Mouse (Mus musculus): Measurements from ENCODE around the gene Ptk7. TPM values are rescaled to one million over a fixed set of nuclear protein-coding genes. Genes with fewer than 3 reads are reported as not detected.
A peak's percentile ranks its signal among the peaks of the same experiment; 100 is the strongest.

Gene Ptk7
- polyA plus RNA-seq, 1 experiment from 2014 or later = 58.5 TPM

GRCm38 (mm10) chr17:46647279-46647678, 18.0 kb upstream of the Ptk7 start:
- Histone ChIP-seq H3K27ac (ENCODE audit: low read depth, low read length) (no peak overlapping the region), H3K4me3 (ENCODE audit: low read length) (peak overlapping the region; percentile 75; the same call in 1 of the 2 replicates), H3K36me3 (ENCODE audit: control insufficient read depth, insufficient read depth, low read length) (peaks cover 15% of the 10 kb centered on the region; the same call in 1 of the 2 replicates), H3K4me2 (replicated peaks; ENCODE audit: low read depth, low read length) (peak overlapping the region; percentile 89; the same call in 1 of the 2 replicates), H3K4me1 (ENCODE audit: control insufficient read depth, insufficient read depth, low read length) (peaks cover 33% of the 10 kb centered on the region), H3K27me3 (ENCODE audit: control insufficient read depth, insufficient read depth, low read length) (no peaks in the 10 kb centered on the region), H3K9me3 (ENCODE audit: control insufficient read depth, low read length) (no peaks in the 10 kb centered on the region), H3K9ac (ENCODE audit: low read depth, low read length) (no peak overlapping the region)
- WGBS = 97% methylated on average over 7 of the region's 7 CpGs
- no peak for ATAC-seq (ENCODE audit: low FRiP score, low TSS enrichment)

- H3K4me3 ChIP-seq (ENCODE audit: low read length) = peak overlapping the region; percentile 75
- WGBS = under 1% methylated on average over 19 of the region's 19 CpGs
- H3K27ac ChIP-seq (ENCODE audit: low read depth, low read length) = peak overlapping the region; percentile 70; the same call in 1 of the 2 replicates
- H3K4me1 ChIP-seq (ENCODE audit: control insufficient read depth, insufficient read depth, low read length) = peaks cover 23% of the 10 kb centered on the region
- no peaks in the 10 kb centered on the region for H3K9me3 ChIP-seq (ENCODE audit: control insufficient read depth, low read length)
- H3K4me2 ChIP-seq (replicated peaks; ENCODE audit: low read depth, low read length) = peak overlapping the region; percentile 89
- peak overlapping the region; percentile 81 for H3K9ac ChIP-seq (ENCODE audit: low read depth, low read length)
- peaks cover 19% of the 10 kb centered on the region; the same call in 1 of the 2 replicates for H3K36me3 ChIP-seq (ENCODE audit: control insufficient read depth, insufficient read depth, low read length)
- no peak; the same call in 1 of the 2 replicates for ATAC-seq (ENCODE audit: low FRiP score, low TSS enrichment)
- no peaks in the 10 kb centered on the region for H3K27me3 ChIP-seq (ENCODE audit: control insufficient read depth, insufficient read depth, low read length)
Observed at GRCm38 (mm10) chr17:46646322-46646662, 17.0 kb upstream of the Ptk7 start.

DNA sequence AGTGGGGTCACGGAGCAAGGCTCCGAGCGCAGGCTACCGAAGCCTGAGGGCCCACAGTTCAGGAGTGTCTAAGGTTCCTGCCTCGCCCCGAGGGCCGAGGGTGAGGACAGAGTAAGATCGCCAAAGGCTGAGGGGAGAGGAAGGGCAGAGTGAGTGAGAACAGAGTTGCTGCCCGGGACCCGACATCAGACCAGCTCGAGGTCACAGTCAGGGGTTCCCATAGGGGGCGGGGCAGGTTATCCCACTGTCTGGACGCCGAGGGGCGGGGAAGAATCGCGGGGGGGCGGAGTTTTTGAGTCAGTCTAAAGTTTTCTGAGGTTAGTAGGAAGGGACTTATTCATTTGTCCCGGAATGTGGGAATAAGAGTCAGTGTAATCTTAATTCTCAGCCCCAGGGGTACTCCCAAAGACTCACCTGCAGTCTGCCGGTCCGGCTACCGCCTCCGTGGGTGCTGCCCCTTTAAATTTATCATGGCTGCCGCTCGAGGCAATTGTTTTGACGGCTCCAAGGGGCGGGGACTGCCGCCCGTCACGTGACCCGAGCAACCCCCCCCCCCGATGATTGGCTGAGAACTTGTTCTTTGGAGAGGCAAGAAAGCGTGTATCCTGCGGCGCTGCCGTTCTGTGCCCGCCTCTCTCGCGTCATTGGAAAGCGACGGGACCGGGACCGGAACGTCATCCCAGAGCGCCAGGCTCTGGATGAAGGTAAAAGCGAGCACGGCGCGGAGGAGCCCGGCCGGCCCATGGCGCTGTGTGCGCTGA, 16.4 kb upstream of the Ptk7 start, which contains the start of the genes Klc4 and Mrpl2:
Gene Klc4 (minus strand): TSS at position 462 of the 761 bp plus-strand sequence.
Gene Mrpl2 (plus strand): TSS at position 669 of the 761 bp plus-strand sequence.
- H3K4me2 ChIP-seq (replicated peaks; ENCODE audit: low read depth, low read length) = peak within 1 kb of the TSS; percentile 95
- WGBS = 1% methylated on average over 53 of the region's 53 CpGs
- H3K36me3 ChIP-seq (ENCODE audit: control insufficient read depth, insufficient read depth, low read length) = peaks cover 23% of the 10 kb centered on the region; the same call in 1 of the 2 replicates
- H3K4me1 ChIP-seq (ENCODE audit: control insufficient read depth, insufficient read depth, low read length) = peaks cover 19% of the 10 kb centered on the region
- H3K27ac ChIP-seq (ENCODE audit: low read depth, low read length) = peak within 1 kb of the TSS; percentile 76
- H3K9ac ChIP-seq (ENCODE audit: low read depth, low read length) = peak within 1 kb of the TSS; percentile 81
- peak within 1 kb of the TSS; percentile 75 for H3K4me3 ChIP-seq (ENCODE audit: low read length)
- H3K27me3 ChIP-seq (ENCODE audit: control insufficient read depth, insufficient read depth, low read length) = no peaks in the 10 kb centered on the region
- no peaks in the 10 kb centered on the region for H3K9me3 ChIP-seq (ENCODE audit: control insufficient read depth, low read length)
- peak; percentile 69 for ATAC-seq (ENCODE audit: low FRiP score, low TSS enrichment)

- no peak for ATAC-seq (ENCODE audit: low FRiP score, low TSS enrichment)
- H3K9ac ChIP-seq (ENCODE audit: low read depth, low read length) = peak overlapping the region; percentile 81
- H3K27ac ChIP-seq (ENCODE audit: low read depth, low read length) = peak overlapping the region; percentile 76
- no peaks in the 10 kb centered on the region for H3K9me3 ChIP-seq (ENCODE audit: control insufficient read depth, low read length)
- H3K4me3 ChIP-seq (ENCODE audit: low read length) = peak overlapping the region; percentile 75
- H3K4me1 ChIP-seq (ENCODE audit: control insufficient read depth, insufficient read depth, low read length) = peaks cover 19% of the 10 kb centered on the region
- H3K27me3 ChIP-seq (ENCODE audit: control insufficient read depth, insufficient read depth, low read length) = no peaks in the 10 kb centered on the region
- WGBS = 7% methylated on average over 11 of the region's 11 CpGs
- H3K36me3 ChIP-seq (ENCODE audit: control insufficient read depth, insufficient read depth, low read length) = peaks cover 29% of the 10 kb centered on the region; the same call in 1 of the 2 replicates
- H3K4me2 ChIP-seq (replicated peaks; ENCODE audit: low read depth, low read length) = peak overlapping the region; percentile 95
Observed at GRCm38 (mm10) chr17:46644916-46645475, 15.7 kb upstream of the Ptk7 start.

DNA sequence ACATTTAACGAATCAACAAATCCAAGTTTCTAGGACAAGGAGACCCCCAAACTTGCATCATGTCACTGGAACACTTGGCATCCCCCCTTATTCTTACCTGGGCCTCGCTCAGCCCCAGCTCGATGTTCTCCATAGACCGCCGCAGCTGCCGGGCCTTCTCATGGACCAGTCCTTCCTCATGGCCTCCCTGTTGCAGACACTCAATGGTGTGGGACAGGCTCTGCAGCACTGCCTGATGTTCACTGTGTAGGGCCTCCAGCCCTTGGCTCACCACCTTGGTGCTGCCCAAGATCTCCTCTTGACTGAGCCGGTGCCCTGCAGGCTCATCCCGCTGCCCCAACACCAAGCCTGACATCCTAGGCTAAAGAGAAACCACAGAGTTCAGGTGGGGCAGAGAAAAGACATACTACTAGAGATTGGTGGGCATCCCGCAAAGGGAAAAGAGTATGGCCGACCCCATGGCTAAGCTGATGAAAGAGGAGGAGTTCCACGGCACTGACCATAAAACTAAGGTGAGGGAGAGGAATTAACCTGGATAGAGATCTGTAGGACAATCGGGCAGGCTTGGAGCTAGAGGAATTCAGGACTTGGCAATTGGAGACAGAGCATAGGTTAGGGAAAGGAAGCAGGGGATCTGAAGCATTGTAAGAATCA, 15.0 kb upstream of the Ptk7 start:
- Histone ChIP-seq H3K4me1 (ENCODE audit: control insufficient read depth, insufficient read depth, low read length) (peaks cover 21% of the 10 kb centered on the region), H3K4me3 (ENCODE audit: low read length) (peak overlapping the region; percentile 75), H3K27ac (ENCODE audit: low read depth, low read length) (0 out of 2 replicates have a peak overlapping the region, but pooled peaks have one; percentile 76), H3K9ac (ENCODE audit: low read depth, low read length) (peak overlapping the region; percentile 81; the same call in 1 of the 2 replicates), H3K36me3 (ENCODE audit: control insufficient read depth, insufficient read depth, low read length) (peaks cover 30% of the 10 kb centered on the region; the same call in 1 of the 2 replicates), H3K4me2 (replicated peaks; ENCODE audit: low read depth, low read length) (peak overlapping the region; percentile 95), H3K9me3 (ENCODE audit: control insufficient read depth, low read length) (no peaks in the 10 kb centered on the region), H3K27me3 (ENCODE audit: control insufficient read depth, insufficient read depth, low read length) (no peaks in the 10 kb centered on the region)
- no peak for ATAC-seq (ENCODE audit: low FRiP score, low TSS enrichment)
- 82% methylated on average over 12 of the region's 12 CpGs for WGBS

DNA sequence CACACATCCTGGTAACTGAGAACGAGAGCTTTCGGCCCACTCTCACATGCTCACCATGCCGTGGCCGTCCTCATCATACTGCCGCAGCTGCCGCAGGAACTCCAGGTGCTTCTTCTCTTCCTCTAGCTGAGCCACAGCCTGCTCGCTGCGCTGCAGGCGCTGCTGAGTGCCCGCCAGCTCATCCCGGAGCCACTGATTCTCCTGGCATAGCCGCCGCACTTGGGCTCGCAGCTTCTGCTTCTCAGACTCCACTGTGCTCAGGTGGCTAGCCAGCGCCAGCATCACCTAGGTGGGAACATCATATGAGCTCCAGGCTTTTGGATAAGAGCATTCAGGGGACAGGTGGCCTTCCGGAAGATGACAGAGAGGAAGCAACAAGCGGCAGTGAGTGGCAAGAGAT, 12.8 kb upstream of the Ptk7 start:
- peaks cover 21% of the 10 kb centered on the region for H3K4me1 ChIP-seq (ENCODE audit: control insufficient read depth, insufficient read depth, low read length)
- H3K36me3 ChIP-seq (ENCODE audit: control insufficient read depth, insufficient read depth, low read length) = peaks cover 20% of the 10 kb centered on the region; the same call in 1 of the 2 replicates
- no peak for ATAC-seq (ENCODE audit: low FRiP score, low TSS enrichment)
- H3K4me2 ChIP-seq (replicated peaks; ENCODE audit: low read depth, low read length) = no peak overlapping the region
- 95% methylated on average over 17 of the region's 17 CpGs for WGBS
- no peaks in the 10 kb centered on the region for H3K9me3 ChIP-seq (ENCODE audit: control insufficient read depth, low read length)
- H3K27ac ChIP-seq (ENCODE audit: low read depth, low read length) = no peak overlapping the region
- no peak overlapping the region for H3K9ac ChIP-seq (ENCODE audit: low read depth, low read length)
- no peak overlapping the region for H3K4me3 ChIP-seq (ENCODE audit: low read length)
- no peaks in the 10 kb centered on the region for H3K27me3 ChIP-seq (ENCODE audit: control insufficient read depth, insufficient read depth, low read length)

- H3K36me3 ChIP-seq (ENCODE audit: control insufficient read depth, insufficient read depth, low read length) = peaks cover 27% of the 10 kb centered on the region
- no peak for ATAC-seq (ENCODE audit: low FRiP score, low TSS enrichment)
- no peak overlapping the region for H3K27ac ChIP-seq (ENCODE audit: low read depth, low read length)
- no peak overlapping the region for H3K9ac ChIP-seq (ENCODE audit: low read depth, low read length)
- H3K27me3 ChIP-seq (ENCODE audit: control insufficient read depth, insufficient read depth, low read length) = no peaks in the 10 kb centered on the region
- no peaks in the 10 kb centered on the region for H3K9me3 ChIP-seq (ENCODE audit: control insufficient read depth, low read length)
- H3K4me1 ChIP-seq (ENCODE audit: control insufficient read depth, insufficient read depth, low read length) = peaks cover 14% of the 10 kb centered on the region
- H3K4me2 ChIP-seq (replicated peaks; ENCODE audit: low read depth, low read length) = no peak overlapping the region
- 55% methylated on average over 9 of the region's 9 CpGs for WGBS
- no peak overlapping the region for H3K4me3 ChIP-seq (ENCODE audit: low read length)
Observed at GRCm38 (mm10) chr17:46639929-46640328, 10.6 kb upstream of the Ptk7 start.

DNA sequence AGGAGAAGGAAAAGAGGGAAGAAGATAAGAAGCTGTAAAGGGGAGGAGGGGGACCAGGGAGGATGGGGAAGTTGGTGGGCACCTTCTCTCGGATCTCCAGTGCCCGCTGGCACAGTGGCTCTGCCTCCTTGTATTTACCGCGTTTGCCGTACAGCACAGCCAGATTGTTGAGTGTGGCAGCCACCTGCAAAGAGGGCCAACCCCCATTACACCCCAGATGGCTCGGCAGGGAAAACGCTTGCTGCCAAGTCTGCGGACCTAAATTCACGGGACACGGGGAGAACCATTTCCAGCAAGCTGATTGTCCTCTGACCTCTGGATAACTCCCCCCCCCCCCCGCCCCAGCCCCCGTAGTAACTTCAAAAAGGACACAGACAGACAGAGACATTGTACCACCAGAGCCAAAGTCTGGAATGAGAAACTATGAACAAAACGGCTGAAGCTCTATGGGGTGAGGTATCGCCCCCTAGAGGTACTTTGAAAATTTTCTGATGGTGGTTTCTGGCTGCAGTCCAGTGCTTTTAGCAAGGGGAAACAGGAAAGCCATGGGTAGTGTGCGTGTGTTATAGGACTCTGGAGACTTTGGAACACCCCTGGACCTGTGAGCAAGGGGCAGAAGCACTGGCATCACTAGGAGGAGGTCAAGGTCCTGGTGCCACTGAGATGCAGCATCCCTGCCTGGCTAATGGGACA, 7.7 kb upstream of the Ptk7 start:
- H3K4me1 ChIP-seq (ENCODE audit: control insufficient read depth, insufficient read depth, low read length) = 0 out of 2 replicates have a peak, but pooled peaks cover 6% of the 10 kb centered on the region
- H3K4me2 ChIP-seq (replicated peaks; ENCODE audit: low read depth, low read length) = no peak overlapping the region; the same call in 1 of the 2 replicates
- H3K27ac ChIP-seq (ENCODE audit: low read depth, low read length) = no peak overlapping the region
- H3K27me3 ChIP-seq (ENCODE audit: control insufficient read depth, insufficient read depth, low read length) = no peaks in the 10 kb centered on the region
- peak; percentile 30; the same call in 1 of the 2 replicates for ATAC-seq (ENCODE audit: low FRiP score, low TSS enrichment)
- 0 out of 2 replicates have a peak overlapping the region, but pooled peaks have one; percentile 8 for H3K9ac ChIP-seq (ENCODE audit: low read depth, low read length)
- H3K9me3 ChIP-seq (ENCODE audit: control insufficient read depth, low read length) = no peaks in the 10 kb centered on the region
- peaks cover 34% of the 10 kb centered on the region for H3K36me3 ChIP-seq (ENCODE audit: control insufficient read depth, insufficient read depth, low read length)
- WGBS = 26% methylated on average over 15 of the region's 15 CpGs
- H3K4me3 ChIP-seq (ENCODE audit: low read length) = no peak overlapping the region

Data from kidney, embryonic 14.5 days (tissue).